Mouse (Mus musculus) heart, embryonic 16.5 days (tissue): Measurements from ENCODE around the gene Med25. TPM values are rescaled to one million over a fixed set of nuclear protein-coding genes. Genes with fewer than 3 reads are reported as not detected.

ENCODE experiments used
- ATAC-seq: fragments of 200-750 bp; cut with Nextera tagmentation; replicated peaks from 2 replicates; pipeline ENCODE4 v1.8.0; 2017; ENCODE audit warnings: moderate number of reproducible peaks; ENCODE audit not compliant: insufficient read depth, low FRiP score; ENCODE audit errors: extremely low read depth
- H3K27ac ChIP-seq: fragments of 300-500 bp; sonication (generic); 2 replicates; pipeline ENCODE4 v1.5.1; 2014; ENCODE audit warnings: mild to moderate bottlenecking, low read length, control low read depth, moderate library complexity
- H3K27me3 ChIP-seq: fragments of 300-500 bp; sonication (generic); 2 replicates; pipeline ENCODE4 v1.6.1; 2014; ENCODE audit warnings: low read length, mixed read lengths; ENCODE audit not compliant: control insufficient read depth, insufficient read depth
- H3K36me3 ChIP-seq: fragments of 300-500 bp; sonication (generic); 2 replicates; pipeline ENCODE4 v1.6.1; 2014; ENCODE audit not compliant: control insufficient read depth, insufficient read depth
- H3K4me1 ChIP-seq: fragments of 300-500 bp; sonication (generic); 2 replicates; pipeline ENCODE4 v1.6.1; 2014; ENCODE audit warnings: low read length, mixed read lengths; ENCODE audit not compliant: control insufficient read depth, insufficient read depth
- H3K4me2 ChIP-seq: fragments of 300-500 bp; sonication (generic); 2 replicates; pipeline ENCODE4 v1.6.1; 2014; ENCODE audit warnings: low read depth, mild to moderate bottlenecking, control low read depth, low read length
- H3K4me3 ChIP-seq: fragments of 300-500 bp; sonication (generic); 2 replicates; pipeline ENCODE4 v1.5.1; 2014; ENCODE audit warnings: mild to moderate bottlenecking, control low read depth, low read length
- H3K9ac ChIP-seq: fragments of 300-500 bp; sonication (generic); 2 replicates; pipeline ENCODE4 v1.6.1; 2014; ENCODE audit warnings: low read length, control low read depth
- H3K9me3 ChIP-seq: fragments of 300-500 bp; sonication (generic); replicated peaks from 2 replicates; pipeline ENCODE4 v1.6.1; 2016; ENCODE audit warnings: low read length; ENCODE audit not compliant: control insufficient read depth
- WGBS: fragments of 180-500 bp; shearing (Covaris S2); extraction: QIAGEN DNeasy Blood & Tissue Kit; methylation state at CpG from one replicate; pipeline ENCODE4 v1.1.7; 2014; 5-methylcytosine and 5-hydroxymethylcytosine counted together
- polyA plus RNA-seq: library from polyadenylated mRNA; unstranded; fragments of >200 nt; fragmentation: Nextera tagmentation; extraction: Ambion mirVana; gene quantifications from 2 replicates; pipeline ENCODE4 v1.2.1, GENCODE M21; 2015

The Med25 gene
- polyA plus RNA-seq, 1 experiment from 2014 or later = 96.0 TPM

DNA sequence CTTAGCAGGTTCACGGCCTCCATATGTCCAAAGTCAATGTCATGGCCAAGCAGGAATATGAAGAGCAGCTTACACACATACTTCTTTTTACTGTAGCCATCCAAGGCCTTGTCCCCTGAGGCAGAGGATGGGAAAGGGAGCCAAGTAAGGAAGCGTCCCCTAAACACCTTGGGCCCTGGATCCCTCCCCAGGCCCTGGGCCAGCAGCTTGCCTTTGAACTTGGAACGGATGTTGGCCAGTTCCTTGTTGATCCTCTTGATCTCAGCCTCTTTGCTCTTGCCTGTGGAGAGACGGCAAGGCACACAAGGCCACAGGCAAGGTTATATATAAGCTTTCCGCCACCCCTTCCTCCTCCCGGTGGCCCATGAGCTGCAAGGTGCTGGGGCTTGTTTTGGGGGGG is 23.7 kb upstream of the Med25 start:
- WGBS = 84% methylated on average over 6 of the region's 6 CpGs
- Histone ChIP-seq H3K27ac (no peak overlapping the region), H3K4me3 (no peak overlapping the region), H3K9ac (no peak overlapping the region), H3K9me3 (no peaks in the 10 kb centered on the region), H3K4me1 (peaks cover 10% of the 10 kb centered on the region; the same call in 1 of the 2 replicates), H3K4me2 (no peak overlapping the region), H3K36me3 (peaks cover 8% of the 10 kb centered on the region), H3K27me3 (no peaks in the 10 kb centered on the region)
- ATAC-seq = no peak

DNA sequence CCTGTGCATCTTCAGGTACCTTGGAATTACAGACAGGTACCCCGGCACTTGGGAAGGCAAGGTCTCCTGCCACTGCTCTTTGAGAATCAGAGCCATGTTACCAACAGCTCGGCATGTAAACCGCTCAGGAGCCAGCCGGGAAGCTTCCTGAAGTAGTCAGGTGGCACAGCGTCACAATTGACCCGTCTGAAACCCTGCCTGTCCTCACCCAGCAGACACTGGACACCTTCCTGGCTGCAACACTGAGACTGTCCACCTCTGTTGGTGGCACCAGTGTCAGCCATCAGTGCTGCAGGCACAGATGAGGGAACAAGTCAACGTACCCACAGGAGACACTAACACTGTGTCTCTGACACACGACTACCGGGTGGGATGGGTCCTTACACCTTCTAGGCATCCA is 22.8 kb upstream of the Med25 start:
- no peak overlapping the region for H3K4me2 ChIP-seq
- H3K9me3 ChIP-seq = no peaks in the 10 kb centered on the region
- no peaks in the 10 kb centered on the region for H3K27me3 ChIP-seq
- peaks cover 10% of the 10 kb centered on the region for H3K36me3 ChIP-seq
- H3K9ac ChIP-seq = no peak overlapping the region
- no peak overlapping the region for H3K4me3 ChIP-seq
- WGBS = 88% methylated on average over 9 of the region's 9 CpGs
- peaks cover 10% of the 10 kb centered on the region; the same call in 1 of the 2 replicates for H3K4me1 ChIP-seq
- ATAC-seq = no peak
- H3K27ac ChIP-seq = no peak overlapping the region

DNA sequence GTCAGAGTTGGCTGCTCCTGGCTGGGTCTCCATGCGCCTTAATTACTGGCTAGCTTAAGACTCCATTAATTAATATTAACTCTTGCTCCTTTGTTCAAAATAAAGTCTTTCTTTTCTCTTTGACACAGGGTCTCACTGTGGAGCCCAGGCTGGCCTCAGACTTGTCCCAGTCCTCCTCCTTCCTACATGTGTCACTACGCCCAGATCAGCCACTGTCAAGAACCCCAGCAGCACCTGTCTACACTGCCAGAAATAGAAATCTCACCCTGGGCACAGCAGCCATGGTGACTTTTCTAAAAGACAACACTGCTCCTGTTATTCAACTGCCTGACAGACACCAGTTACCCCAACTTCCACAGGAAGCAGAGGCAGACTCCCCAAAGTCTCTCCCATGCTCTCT is 21.9 kb upstream of the Med25 start:
- H3K4me2 ChIP-seq = no peak overlapping the region
- H3K4me3 ChIP-seq = no peak overlapping the region
- peaks cover 10% of the 10 kb centered on the region for H3K36me3 ChIP-seq
- ATAC-seq = no peak
- H3K27me3 ChIP-seq = no peaks in the 10 kb centered on the region
- H3K9me3 ChIP-seq = no peaks in the 10 kb centered on the region
- no peak overlapping the region for H3K9ac ChIP-seq
- 75% methylated on average over 2 of the region's 2 CpGs for WGBS
- H3K4me1 ChIP-seq = peaks cover 10% of the 10 kb centered on the region; the same call in 1 of the 2 replicates
- no peak overlapping the region for H3K27ac ChIP-seq

DNA sequence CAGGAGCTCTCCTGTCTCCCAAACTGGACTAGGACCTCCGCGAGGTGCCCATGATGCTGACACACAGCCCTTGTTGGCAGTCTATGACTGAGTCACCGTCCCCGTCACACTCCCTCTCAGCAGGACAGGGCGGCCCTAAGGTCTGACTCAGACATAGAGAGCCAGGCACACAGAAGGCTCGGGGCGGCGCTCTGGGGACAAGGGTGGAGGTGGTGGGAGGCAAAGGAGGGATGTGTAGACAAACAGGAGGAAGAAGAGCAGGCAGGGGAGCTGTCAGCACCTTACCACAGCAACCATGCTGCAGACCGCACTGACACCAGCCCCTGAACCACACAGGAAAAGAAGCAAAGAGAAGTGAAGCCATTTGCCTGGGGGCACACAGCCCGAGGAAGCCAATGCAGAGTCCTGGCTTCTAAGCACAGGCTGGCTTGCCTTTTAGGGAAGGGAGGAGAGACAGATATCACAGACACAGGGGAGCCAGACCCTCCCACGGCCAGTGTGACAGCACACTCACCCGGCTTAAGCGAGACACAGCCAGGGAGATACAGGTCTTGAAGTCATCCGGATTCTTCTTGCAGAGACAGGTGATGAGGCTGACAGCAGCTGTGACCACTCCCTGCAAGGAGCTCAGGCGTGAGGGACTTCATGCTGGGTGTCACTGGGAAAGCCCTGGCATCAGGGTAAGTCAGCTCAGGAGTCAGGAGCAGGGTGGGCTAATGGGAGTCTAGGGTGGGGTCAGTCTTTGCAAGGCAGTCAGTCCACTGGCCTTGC is 16.4 kb upstream of the Med25 start:
- 72% methylated on average over 15 of the region's 15 CpGs for WGBS

DNA sequence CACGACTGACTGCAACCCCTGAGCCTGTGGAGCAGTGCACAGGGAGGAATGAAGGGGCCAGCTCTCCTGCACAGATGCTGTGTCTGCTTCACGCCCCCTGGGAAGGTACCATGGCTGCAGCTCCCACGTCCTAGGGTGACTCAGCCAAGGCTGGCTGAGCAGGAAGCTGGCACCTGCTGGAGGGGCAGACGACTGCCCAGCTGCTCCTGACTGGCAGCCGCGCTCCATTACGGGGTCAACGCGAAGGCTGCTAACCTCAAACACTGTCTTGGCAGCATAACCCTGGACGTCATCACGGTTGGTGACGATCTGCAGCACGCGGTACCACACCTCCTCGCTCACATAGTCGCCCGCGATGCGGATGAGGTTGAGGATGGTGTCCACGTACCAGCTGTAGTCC is 12.9 kb upstream of the Med25 start:
- H3K36me3 ChIP-seq = peaks cover 42% of the 10 kb centered on the region
- H3K4me1 ChIP-seq = peaks cover 4% of the 10 kb centered on the region; the same call in 1 of the 2 replicates
- no peak for ATAC-seq
- no peak overlapping the region for H3K27ac ChIP-seq
- no peaks in the 10 kb centered on the region for H3K27me3 ChIP-seq
- 86% methylated on average over 20 of the region's 20 CpGs for WGBS
- H3K4me2 ChIP-seq = no peak overlapping the region
- no peak overlapping the region for H3K4me3 ChIP-seq
- no peak overlapping the region for H3K9ac ChIP-seq
- H3K9me3 ChIP-seq = no peaks in the 10 kb centered on the region

More for the DNA sequence above, 16.4 kb upstream of the Med25 start:
- no peaks in the 10 kb centered on the region for H3K9me3 ChIP-seq
- ATAC-seq = no peak
- H3K9ac ChIP-seq = no peak overlapping the region
- H3K4me2 ChIP-seq = no peak overlapping the region
- no peak overlapping the region for H3K4me3 ChIP-seq
- no peaks in the 10 kb centered on the region for H3K4me1 ChIP-seq
- H3K27me3 ChIP-seq = no peaks in the 10 kb centered on the region
- peaks cover 42% of the 10 kb centered on the region for H3K36me3 ChIP-seq
- H3K27ac ChIP-seq = no peak overlapping the region

DNA sequence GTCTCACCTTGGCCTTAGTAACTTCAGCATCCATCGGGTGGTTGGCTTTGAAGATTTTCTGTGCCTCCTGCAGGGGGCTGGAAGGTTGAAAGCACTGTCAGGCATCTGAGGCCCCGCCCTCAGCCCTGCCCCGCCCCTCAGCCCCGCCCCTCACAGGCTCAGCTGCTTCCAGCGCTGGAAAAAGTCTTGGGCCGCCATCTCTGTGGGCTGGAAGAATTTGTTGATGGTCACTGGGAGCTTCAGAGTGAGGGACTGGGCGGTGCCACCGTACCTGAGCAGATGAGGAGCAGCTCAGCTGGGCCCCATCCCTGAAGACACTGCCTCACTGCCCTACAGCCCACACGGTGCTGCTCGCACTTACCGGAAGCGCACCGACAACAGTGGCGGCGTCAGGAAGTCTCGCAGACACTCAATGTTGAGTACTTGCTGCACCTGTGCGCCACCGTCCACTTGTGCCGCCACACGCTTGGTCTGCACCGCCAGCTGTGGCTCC is 8.8 kb upstream of the Med25 start:
- 16% methylated on average over 21 of the region's 21 CpGs for WGBS

DNA sequence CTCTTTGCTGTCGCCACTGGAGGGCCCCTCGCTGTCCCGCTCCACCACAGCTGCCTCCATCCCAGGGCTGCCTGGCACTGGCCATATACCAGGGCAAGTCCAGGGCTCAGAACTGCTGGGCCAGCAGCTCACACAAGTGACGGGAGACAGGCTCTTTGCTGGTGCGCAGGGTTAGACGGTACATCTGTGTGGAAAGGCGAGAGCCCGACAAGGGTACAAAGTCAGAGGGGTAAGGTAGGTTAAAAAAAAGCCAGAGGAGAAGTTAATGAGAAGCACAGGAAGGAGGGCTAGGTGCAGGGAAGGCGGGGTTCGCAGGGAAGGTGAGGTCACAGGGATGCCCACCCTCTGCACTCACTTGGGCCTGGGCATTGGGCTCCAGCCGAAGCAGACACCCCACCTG is 8.1 kb upstream of the Med25 start:
- no peak for ATAC-seq
- Histone ChIP-seq H3K9me3 (no peaks in the 10 kb centered on the region), H3K4me3 (no peak overlapping the region), H3K27ac (no peak overlapping the region), H3K27me3 (no peaks in the 10 kb centered on the region), H3K9ac (no peak overlapping the region), H3K4me2 (no peak overlapping the region), H3K36me3 (peaks cover 26% of the 10 kb centered on the region), H3K4me1 (peaks cover 19% of the 10 kb centered on the region)
- WGBS = 91% methylated on average over 11 of the region's 11 CpGs

More for the DNA sequence above, 8.8 kb upstream of the Med25 start:
- peaks cover 19% of the 10 kb centered on the region for H3K4me1 ChIP-seq
- peak; percentile 20; the same call in 1 of the 2 replicates for ATAC-seq
- no peak overlapping the region; the same call in 1 of the 2 replicates for H3K9ac ChIP-seq
- H3K36me3 ChIP-seq = peaks cover 31% of the 10 kb centered on the region
- H3K9me3 ChIP-seq = no peaks in the 10 kb centered on the region
- H3K4me3 ChIP-seq = peak overlapping the region; percentile 37
- peak overlapping the region; percentile 52 for H3K4me2 ChIP-seq
- no peaks in the 10 kb centered on the region for H3K27me3 ChIP-seq
- peak overlapping the region; percentile 14; the same call in 1 of the 2 replicates for H3K27ac ChIP-seq

DNA sequence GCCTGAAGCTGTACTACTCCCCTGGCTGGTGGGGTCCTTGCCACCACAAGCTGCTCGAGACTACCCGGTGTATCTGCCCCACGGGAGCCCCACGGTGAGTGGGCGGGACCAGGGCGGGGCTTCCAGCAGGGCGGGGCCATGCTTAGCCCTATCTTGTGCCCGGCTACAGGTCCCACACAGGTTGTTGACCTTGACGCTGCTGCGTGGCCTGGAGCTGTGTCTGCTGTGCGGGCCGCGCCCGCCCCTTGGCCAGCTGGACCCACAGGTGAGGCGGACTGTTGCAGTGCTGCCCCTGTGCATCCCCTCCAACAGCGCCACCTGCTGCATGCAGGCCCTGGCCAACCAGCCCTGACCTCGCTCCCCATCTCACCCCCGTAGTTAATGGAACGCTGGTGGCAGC is 6.1 kb upstream of the Med25 start:
- Histone ChIP-seq H3K27me3 (no peaks in the 10 kb centered on the region), H3K9me3 (no peaks in the 10 kb centered on the region), H3K4me1 (peaks cover 19% of the 10 kb centered on the region), H3K4me3 (no peak overlapping the region), H3K4me2 (no peak overlapping the region), H3K27ac (no peak overlapping the region), H3K36me3 (peaks cover 7% of the 10 kb centered on the region), H3K9ac (no peak overlapping the region)
- WGBS = 39% methylated on average over 19 of the region's 19 CpGs
- no peak for ATAC-seq

DNA sequence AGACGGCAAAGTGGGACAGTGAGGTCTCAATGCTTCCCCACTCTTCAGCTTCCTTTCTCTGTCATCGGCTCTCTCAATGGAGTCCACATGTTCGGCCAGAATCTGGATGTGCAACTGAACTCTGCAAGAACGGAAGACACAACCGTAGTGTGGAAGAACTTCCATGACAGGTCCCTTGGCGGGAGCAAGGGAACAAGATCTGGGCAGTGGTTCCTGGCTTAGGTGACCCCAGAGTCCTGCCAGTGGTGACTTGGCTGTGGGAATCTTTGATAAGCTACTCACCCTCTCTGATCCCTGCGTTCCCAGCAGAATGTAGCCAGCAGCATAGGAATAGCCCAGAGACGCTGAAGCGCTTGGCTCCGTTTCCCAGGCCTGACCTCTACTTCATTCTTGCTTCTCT is 4.0 kb upstream of the Med25 start:
- H3K4me2 ChIP-seq = peak overlapping the region; percentile 70
- H3K4me1 ChIP-seq = peaks cover 25% of the 10 kb centered on the region
- H3K36me3 ChIP-seq = no peaks in the 10 kb centered on the region; the same call in 1 of the 2 replicates
- no peak for ATAC-seq
- no peaks in the 10 kb centered on the region for H3K27me3 ChIP-seq
- no peaks in the 10 kb centered on the region for H3K9me3 ChIP-seq
- 31% methylated on average over 10 of the region's 10 CpGs for WGBS
- H3K9ac ChIP-seq = peak overlapping the region; percentile 88
- peak overlapping the region; percentile 91 for H3K27ac ChIP-seq
- peak overlapping the region; percentile 75 for H3K4me3 ChIP-seq
